Mouse (Mus musculus): Measurements from ENCODE around the gene Prrc2b. TPM values are rescaled to one million over a fixed set of nuclear protein-coding genes. Genes with fewer than 3 reads are reported as not detected.

Prrc2b gene
- total RNA-seq, 2 experiments from 2014 or later, result 248 to 275 TPM

DNA sequence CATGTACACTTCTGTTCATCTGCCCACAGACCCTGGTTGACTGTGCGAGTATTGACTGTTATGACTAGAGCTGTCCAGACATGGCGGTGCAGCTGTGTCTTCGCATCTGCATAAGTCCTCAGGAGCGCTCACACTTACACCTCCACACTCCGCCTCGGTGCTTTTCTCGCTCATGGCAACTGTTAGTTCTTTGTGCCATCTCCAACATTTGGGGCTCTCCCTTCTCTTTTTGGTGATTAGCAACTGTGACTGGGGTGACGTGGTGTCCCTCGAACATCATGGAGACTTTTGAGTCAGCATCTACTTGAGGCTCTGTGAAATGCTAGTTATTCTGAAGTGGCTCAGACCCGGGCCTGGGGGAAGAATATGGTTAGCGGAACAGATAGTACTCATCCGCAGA lies 29.2 kb downstream of the Prrc2b start:
- DNase-seq (ENCODE audit: extremely low spot score in 1 of 2, low spot score in 1 of 2), result no peak

DNA sequence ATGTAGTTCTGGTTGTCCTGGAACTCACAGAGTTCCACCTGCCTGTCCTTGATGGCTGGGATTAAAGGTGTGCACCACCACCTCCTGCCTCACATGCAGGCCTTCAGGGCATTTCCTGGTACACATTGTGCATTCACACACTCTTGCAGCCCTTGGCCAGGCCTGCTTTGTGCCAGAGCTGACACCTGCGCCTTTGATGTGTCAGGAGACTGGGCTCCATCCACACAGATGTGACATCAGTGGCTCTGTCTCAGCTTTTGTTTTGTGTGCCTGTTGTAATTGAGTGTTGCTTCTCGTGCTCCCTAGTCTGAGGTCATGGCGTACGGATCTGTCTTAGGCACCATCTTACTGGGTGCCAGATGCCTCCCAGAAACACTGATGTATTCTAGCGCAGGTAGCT lies 30.5 kb downstream of the Prrc2b start:
- no peak for DNase-seq (ENCODE audit: extremely low spot score in 1 of 2, low spot score in 1 of 2)

DNA sequence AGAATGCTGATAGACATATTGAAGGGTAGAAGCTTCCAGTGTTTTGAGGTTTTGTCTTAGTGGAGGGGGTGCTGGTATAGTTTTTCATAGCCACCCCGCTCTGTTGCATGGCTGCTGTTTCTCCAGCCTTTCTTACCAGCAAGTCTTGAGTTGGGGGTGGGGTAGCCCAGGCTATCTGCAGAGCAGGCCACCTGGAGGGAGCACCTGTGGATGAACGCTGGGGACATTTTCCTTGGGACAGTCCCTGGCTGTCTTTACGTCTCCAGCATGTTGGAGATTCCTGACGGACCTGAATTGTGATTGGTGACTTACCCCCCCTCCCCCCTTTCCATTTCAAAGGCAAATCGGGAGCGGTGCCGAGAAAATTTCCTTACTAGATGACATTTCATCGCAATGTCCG lies 31.2 kb downstream of the Prrc2b start:
- DNase-seq (ENCODE audit: extremely low spot score in 1 of 2, low spot score in 1 of 2), result no peak

DNA sequence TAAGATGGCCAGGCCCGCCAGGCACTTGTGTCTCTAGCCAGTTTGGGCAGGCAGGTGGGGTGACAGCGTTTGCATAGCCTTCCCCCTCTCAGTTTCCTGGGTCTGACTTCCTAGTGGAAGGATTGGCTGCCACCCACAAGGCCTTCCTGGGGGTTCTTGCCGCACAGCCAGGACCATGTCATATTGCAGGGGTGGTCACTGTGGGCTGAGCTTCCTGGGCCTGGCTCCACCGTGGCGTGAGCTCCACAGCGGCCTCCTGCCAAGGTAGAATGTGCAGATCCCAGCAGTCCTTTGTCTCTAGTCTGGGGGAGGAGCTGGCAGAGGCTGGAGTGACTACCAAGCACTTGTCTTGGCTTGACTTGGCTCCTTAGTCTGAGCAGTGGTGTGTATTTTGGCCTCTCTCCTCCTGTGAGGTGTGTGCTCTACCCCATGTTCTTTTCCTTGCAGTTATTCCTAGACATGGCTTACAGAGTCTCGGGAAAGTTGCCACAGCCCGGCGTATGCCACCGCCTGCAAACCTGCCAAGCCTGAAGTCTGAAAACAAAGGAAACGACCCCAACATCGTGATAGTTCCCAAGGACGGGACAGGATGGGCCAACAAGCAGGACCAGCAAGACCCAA lies 31.9 kb downstream of the Prrc2b start:
- DNase-seq (ENCODE audit: extremely low spot score in 1 of 2, low spot score in 1 of 2), result no peak

DNA sequence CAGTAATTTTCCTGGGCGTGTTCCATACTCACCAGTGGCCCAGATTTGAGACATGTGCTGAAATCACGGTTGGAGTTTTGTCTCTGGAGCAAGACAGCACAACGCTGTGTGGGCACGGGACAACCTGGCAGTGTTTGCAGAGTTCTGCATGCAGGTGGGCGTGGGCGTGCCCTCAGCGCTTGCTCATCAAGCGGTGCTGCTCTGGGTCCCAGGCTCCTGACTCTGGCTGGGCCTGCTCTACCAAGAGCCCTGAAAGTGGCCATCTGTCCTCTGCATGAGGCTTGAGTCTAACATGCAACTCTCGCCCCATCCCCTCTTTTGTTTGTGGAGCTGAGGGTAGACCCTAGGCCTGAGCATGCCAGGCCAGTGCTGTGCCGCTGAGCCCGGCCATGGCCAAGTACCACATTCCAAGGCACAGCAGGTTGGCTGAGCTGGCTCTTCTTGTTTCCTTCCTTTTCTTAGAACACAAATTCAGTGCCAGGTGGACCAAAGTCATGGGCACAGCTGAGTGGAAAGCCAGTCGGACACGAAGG lies 36.2 kb downstream of the Prrc2b start:
- peak in 1 of 2 experiments; percentile 54 for DNase-seq (ENCODE audit: extremely low spot score in 1 of 2, low spot score in 1 of 2)

DNA sequence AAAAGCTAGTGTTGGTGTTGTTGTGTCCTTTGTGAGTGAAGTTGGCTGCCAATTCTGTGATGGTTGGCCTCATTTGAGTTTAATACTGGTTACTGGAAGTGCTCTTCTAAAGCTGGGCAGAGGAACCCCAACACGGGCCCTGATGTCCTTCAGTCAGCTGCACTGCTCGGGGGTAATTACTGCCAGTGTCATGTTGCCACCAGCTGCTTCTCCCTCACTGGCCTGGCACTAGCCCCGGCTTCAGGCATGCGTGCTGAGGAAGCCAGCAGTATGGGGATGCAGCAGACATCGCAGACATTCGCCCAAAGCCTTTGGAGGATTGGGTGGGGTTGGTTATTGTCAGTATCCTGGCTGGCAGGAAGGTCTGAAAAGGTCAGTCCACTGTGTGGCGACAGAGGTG lies 36.8 kb downstream of the Prrc2b start:
- DNase-seq (ENCODE audit: extremely low spot score in 1 of 2, low spot score in 1 of 2), result no peak

DNA sequence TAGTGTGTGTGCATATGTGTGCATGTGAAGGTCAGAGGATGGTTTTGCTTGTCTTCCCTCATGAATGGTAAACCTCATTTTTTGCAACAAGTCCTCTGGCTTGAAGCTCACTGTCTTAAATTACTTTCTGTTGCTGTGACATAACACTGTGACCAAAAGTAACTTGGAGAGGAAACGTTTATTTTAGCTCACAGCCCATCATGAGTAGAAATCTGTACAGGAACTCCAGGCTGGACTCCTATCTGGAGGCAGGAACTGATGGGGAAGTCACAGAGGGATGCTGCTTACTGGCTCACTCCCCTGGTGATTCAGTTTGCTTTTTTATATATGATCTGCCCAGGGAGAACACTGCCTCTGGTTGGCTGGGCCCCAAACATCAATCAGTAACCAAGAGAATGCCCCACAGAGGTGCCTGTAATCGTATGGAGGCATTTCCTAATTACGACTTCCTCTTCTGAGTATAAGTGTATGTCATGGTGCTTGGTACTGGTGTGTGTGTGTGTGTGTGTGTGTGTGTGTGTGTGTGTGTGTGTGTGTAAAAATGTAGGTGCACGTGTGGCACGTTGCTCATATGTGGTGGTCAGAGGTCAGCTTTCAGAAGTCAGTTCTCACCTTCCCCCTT lies 38.3 kb downstream of the Prrc2b start:
- DNase-seq (ENCODE audit: extremely low spot score in 1 of 2, low spot score in 1 of 2), result no peak

DNA sequence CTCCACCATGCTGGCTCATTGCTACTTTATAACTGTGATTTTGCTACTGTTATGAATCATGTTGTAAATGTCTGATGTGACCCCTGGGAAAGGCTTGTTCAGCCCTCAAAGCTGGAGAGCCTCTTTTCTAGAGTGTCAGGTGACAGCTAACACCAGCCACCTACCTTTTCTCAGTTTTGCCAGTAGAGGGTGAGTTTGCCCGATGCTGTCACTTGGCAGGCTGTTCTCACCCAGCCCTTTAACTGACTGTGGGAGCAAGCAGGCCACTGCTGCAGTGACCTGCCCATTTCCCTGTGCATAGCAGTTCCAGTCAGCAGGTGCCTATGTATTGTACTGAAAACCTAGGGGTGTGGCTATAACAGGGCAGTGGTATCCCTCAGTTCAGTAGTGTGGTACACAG lies 39.7 kb downstream of the Prrc2b start:
- no peak for DNase-seq (ENCODE audit: extremely low spot score in 1 of 2, low spot score in 1 of 2)

DNA sequence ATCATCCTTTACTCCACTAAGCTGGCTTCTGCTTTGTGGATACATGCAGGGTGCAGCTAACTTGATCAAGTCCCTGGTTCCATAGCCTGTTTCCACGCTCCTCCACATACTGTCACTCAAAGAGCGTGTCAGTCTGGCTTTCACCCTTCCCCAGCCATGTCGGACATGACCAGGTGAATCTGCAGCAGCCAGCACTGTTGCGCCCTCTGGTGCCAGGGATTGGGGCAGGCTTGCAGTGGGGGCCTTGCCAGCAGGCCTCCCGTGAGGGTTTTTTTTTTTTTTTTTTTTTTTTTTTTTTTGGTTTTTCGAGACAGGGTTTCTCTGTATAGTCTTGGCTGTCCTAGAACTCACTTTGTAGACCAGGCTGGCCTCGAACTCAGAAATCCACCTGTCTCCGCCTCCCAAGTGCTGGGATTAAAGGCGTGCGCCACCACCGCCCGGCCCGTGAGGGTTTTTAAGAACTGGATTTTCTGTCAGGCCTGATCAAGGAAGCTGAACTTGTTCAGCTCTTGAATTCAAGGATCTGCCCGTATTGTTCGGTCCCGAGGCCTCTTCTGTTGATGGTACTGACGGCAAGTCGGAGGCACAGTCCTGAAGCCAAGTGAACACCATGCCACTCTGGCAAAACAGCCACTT lies 41.1 kb downstream of the Prrc2b start:
- peak in 1 of 2 experiments; percentile 50 for DNase-seq (ENCODE audit: extremely low spot score in 1 of 2, low spot score in 1 of 2)

DNA sequence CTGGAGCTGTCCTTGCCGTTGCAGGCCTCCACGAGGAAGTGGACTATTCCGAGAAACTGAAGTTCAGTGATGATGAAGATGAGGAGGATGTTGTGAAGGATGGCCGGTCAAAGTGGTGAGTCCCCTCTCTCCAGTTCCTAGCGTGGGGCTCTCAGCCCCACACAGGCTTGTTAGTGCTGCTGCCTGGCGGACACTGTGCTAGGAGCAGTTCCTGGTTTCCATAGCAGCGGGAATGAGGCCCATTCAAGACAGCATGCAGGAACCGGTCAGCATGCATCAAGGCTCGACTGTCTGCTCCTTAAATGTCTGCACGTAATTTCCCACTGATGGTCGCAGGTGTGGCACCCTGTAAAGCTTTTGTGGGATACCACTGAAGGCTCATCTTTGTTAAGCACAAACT lies 48.1 kb downstream of the Prrc2b start:
- DNase-seq (ENCODE audit: extremely low spot score in 1 of 2, low spot score in 1 of 2), result no peak

DNA sequence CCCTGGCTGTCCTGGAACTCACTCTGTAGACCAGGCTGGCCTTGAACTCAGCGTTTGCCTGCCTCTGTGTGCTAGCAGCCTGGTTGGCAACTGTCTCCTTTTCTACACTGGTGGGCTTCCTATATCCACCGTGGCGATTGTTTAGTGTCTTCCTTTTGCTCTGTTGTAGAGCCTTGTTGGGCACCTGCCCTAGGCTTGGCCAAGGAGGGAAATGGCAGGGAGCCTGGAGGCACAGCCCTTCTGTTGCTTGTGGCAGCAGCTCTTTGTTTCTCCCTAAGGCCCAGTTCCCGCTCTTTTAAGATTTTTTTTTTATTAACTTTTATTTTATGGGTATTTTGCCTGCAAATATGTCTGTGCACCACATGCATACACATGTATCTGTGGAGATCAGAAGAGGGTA lies 49.2 kb downstream of the Prrc2b start:
- DNase-seq (ENCODE audit: extremely low spot score in 1 of 2, low spot score in 1 of 2), result no peak

DNA sequence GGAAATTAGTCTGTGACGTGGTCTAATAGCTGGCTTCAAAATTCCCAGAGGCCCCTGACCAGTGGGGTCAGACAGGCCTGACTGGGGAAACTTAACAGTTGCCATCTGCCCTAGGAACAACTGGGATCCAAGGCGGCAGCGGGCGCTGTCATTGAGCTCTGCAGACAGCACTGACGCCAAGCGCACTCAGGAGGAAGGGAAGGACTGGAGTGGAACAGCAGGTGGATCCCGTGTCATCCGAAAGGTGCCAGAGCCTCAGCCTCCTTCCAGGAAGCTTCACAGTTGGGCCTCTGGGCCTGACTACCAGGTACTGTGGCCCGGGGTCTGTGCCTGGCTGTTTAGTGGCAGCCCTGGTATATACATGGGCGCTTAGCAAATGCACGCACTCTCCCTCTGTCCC lies 49.8 kb downstream of the Prrc2b start:
- DNase-seq (ENCODE audit: extremely low spot score in 1 of 2, low spot score in 1 of 2), result no peak

DNA sequence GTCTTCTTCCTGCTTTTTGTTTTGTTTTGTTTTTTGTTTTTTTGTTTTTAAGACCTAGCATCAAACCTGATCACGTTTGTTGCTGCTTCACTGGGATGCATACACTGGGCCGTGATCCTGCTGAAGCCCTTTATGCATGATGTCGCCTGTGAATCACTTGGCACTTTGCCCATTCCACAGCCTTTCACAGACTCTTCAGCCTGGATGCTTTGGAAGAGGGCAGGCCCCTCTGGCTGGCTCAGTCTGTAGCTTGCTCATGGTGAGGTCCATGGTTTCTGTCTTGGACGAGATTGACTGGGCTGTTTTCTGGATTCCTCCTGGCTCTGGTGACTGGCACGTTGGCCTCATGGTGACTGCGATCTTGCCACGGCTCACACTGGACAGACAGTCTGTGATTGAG lies 50.6 kb downstream of the Prrc2b start:
- DNase-seq (ENCODE audit: extremely low spot score in 1 of 2, low spot score in 1 of 2), result no peak

DNA sequence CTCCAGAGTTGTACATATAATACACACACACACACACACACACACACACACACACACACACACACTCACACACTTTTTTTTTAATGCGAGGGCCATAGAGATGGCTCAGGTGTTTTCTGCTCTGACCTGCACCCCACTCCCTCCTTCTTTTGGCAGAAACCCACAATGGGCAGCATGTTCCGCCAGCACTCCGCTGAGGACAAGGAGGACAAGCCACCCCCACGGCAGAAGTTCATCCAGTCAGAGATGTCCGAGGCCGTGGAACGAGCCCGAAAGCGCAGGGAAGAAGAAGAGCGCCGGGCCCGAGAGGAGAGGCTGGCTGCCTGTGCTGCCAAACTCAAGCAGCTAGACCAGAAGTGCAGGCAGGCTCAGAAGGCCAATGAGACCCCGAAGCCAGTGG lies 53.0 kb downstream of the Prrc2b start:
- DNase-seq (ENCODE audit: extremely low spot score in 1 of 2, low spot score in 1 of 2), result no peak

DNA sequence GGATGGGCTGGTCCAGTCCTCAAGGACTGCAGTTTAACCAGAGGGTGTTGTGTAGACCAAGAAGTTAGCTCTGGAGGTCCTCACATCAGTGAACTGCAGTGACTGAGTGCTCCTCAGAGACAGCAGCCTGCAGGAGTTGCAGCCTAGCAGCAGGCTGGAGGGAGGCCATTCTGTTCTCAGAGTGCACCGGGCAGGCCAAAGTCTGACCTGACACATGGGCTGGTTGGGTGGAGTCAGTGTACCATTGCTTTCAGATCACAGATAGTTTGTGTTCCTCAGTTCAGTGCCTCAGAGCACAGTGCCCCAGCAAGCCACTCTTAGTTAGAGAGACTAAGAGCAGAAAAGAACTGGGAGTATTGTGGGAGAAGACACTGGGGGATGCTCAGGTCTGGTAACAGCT lies 56.8 kb downstream of the Prrc2b start:
- no peak for DNase-seq (ENCODE audit: extremely low spot score in 1 of 2, low spot score in 1 of 2)

DNA sequence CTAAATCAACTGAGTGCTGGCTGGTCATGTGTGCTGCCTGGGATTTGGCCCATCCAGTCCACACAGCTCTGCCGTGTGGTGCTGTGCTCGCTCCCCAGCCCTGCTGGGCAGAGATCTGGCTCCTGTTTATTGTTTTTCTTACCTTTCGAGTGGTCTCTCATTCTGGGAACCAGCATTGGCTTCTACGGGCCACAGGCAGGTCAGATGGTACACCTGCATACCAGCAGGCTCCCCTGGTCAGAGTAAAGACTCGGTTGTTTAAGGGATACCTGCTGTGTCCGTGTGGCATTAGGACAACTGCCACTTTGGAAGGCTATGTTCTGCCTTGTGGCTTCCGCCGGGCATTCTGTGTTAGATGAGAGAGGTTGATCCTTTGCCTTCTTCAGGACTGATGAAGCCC lies 60.8 kb downstream of the Prrc2b start:
- no peak for DNase-seq (ENCODE audit: extremely low spot score in 1 of 2, low spot score in 1 of 2)

DNA sequence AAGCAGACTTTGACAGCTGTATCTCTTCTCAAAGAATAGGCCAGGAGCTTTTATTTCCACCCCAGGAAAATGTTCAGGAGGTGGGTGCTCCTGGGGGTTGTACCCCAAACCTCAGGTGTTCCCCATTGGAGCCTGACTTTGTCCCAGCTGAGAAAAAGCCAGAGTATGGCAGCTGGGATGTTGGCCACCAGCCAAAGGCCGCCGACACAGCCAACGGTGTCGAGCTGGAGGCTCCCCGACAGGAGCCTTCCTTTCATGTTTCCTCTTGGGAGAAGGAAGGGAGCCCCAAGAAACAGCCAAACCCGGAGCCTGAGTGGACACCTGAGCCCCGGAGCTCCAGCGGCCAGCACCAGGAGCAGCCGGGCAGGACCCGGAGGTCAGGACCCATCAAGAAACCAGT lies 62.1 kb downstream of the Prrc2b start:
- no peak for DNase-seq (ENCODE audit: extremely low spot score in 1 of 2, low spot score in 1 of 2)

DNA sequence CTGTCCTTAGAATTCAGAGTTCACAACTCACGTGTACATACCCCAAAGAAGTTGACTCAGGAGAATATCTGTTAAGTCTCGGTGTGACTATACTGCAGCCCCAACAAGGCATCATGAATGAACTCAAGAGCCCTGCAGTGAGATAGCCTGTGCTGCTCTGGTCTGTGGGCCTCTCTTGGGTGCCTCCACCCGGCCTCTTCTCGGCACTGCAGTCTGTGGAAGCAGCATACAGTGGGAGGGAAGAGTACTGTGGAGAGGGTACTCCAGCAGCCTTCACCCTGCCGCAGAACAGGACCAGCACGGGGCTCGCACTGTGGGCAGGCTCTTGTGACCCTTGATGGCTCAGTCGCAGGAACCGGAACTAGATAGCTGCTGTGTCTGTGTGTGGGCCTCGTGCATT lies 64.7 kb downstream of the Prrc2b start:
- no peak for DNase-seq (ENCODE audit: extremely low spot score in 1 of 2, low spot score in 1 of 2)

DNA sequence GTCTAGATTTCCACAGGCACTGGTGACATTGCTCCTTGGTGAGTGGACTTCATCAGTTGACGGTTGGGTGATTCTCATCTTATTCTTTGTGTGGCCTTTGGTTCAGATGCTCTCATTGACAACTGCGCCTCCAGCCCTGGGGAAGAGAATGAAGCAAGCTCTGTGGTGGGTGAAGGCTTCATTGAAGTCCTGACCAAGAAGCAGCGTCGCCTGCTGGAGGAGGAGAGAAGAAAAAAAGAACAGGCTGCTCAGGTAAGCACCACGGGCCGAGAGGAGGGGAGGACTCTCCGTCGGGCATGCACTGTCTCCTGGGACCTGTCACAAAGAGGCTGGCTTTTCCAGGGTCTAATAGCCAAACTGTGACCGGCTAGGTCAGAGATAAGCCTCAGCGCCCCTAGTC lies 65.6 kb downstream of the Prrc2b start:
- DNase-seq (ENCODE audit: extremely low spot score in 1 of 2, low spot score in 1 of 2), result no peak

DNA sequence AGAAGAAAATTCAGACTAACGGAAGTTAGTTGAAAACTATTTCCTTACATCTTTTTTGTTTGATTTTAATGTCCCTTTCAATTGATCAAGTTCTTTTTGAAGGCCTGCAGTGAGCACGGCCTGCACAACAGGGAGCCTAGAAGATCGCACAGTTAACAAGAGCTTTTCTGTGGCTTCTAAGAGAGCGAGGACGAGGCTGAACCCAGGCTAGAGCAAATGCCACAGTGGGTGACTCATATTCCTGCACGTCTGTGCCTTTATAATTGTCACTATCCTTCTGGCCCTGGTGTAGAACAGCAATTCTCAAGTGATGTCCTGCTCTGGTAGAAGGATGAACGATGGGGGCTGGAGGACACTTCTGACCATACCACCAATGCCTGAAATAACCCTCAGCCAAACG lies 66.8 kb downstream of the Prrc2b start:
- no peak for DNase-seq (ENCODE audit: extremely low spot score in 1 of 2, low spot score in 1 of 2)

DNA sequence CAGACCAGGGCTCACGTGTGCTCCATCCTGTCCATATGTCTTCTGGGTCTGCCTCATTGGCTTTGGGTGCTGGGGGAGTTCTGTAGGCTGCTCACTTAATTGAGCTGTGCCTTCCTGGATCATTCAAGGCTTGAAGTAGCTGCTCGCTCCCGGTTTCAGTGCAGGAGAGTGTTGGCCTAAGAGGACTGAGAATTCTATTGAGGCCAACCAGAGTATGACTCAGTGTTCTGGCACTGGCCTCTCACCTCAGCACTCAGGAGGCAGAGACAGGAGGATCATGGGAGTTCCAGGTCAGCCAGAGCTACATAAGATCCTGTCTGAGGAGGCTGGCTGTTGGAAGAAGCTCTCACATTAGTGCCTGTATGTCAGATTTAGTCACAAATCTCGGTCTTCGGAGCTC lies 67.2 kb downstream of the Prrc2b start:
- DNase-seq (ENCODE audit: extremely low spot score in 1 of 2, low spot score in 1 of 2), result no peak
